Mouse (Mus musculus): ENCODE results near the gene Rnd2.
A peak's percentile ranks its signal among the peaks of the same experiment; 100 is the strongest.

- TF ChIP-seq CTCF (IDR thresholded peaks at IDR 0.05; ENCODE audit: extremely low read depth, insufficient read length, insufficient replicate concordance, low read depth, low read length) (peak; percentile 74), POLR2A (IDR thresholded peaks at IDR 0.05; ENCODE audit: low read depth, low read length) (peak; percentile 62; the same call in 1 of the 2 replicates)
Observed at GRCm38 (mm10) chr11:101442127-101442693, 22.6 kb upstream of the Rnd2 start, which contains the start of gene Rpl27.

Measured in small intestine, adult 2 months (tissue).